Mouse (Mus musculus) bone marrow, adult 2 months (tissue): ENCODE data around the gene Pard6b.

Source experiments
- CTCF ChIP-seq: fragments of 200-500 bp; IDR thresholded peaks from 2 replicates; pipeline ENCODE4 v1.5.1; 2011; ENCODE audit warnings: low read length, control low read depth; ENCODE audit not compliant: control insufficient read depth, insufficient read depth
- POLR2A ChIP-seq: fragments of 200-500 bp; IDR thresholded peaks from 2 replicates; pipeline ENCODE4 v1.6.1; 2011; ENCODE audit warnings: low read depth, mild to moderate bottlenecking, control low read depth, low read length, borderline replicate concordance; ENCODE audit not compliant: control insufficient read depth

DNA sequence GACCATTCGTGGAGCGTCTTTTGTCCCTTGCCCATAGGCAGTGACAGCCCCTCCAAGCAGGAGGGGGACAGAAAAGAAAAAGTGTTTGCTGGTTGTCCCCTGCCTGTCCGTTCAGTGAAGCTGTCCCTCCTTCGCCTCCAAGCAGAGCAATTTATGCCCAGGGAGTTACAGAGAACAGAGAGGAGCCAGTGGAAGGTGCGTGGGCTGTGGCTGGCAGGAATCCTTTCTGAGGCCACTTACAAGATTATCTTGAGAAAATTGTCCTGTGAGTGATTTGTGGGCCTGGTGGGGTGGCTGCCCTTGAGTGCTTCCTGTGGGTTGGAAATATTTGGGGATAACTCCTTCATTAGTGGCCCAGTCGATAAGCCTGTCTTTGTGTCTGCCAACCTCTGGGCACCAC is 42.8 kb downstream of the Pard6b start:
- TF ChIP-seq CTCF (no peak), POLR2A (no peak)
